Mouse (Mus musculus) urinary bladder, postnatal 14 days (tissue): ENCODE results near the gene Htr2a.

Source experiments
- DNase-seq: peaks from one replicate; pipeline ENCODE4 v3.0.0; 2021; ENCODE audit warnings: low spot score

The Htr2a gene

DNA sequence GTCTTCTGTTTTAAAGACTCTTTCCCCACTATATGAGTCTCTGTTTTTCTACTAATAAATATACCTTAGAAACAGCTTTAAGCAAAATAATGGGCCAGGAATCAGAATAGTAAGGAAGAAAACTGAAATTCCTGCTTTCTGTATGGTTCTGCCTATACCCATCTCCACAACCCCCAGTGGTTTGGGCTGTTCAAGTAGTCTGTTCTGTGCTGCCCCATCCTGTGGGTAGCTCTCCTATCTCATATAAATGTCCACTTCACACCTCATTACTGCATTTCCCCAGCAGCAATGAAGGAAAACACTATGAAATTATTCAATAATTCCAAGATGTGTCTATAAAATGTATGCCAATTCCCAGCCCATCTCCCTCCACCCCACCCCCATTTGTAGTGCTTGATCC lies 56.8 kb downstream of the Htr2a start:
- no peak for DNase-seq

DNA sequence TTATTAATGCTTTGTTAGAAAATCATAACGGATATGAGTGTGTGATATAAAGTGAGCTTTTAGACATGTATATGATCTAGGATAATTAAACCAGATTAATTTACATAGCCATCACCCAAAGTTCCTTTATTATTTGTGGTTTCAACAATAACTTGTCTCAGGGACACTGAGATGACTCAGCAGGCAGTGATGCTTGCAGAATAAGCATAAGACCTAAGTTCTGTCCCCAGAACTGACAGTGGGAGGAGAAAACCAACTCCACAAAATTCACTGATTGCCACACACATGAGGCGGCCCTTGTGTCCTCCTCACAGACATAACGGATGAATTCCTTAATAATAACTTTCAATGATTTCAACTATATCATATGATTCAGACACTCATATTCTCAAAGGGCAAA lies 58.6 kb downstream of the Htr2a start:
- no peak for DNase-seq

DNA sequence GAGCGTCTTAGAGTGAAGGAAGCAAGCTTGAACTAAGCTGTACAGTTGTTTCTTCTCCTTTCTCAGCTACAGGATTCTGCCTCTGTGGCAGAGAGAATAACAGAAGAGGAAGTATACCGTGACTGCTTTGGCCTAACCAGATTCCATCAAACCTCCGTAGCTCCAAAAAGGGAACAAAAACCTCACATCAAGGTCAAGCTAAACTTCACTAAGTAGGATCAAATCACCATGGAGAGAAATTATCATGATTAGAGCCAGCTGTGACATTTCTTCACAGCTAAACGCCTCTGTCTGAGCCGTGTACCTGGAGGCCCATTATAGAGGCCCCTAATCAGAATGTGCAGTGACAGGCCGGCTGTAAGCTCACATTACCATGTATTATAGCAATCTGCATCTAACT lies 63.3 kb downstream of the Htr2a start:
- no peak for DNase-seq

DNA sequence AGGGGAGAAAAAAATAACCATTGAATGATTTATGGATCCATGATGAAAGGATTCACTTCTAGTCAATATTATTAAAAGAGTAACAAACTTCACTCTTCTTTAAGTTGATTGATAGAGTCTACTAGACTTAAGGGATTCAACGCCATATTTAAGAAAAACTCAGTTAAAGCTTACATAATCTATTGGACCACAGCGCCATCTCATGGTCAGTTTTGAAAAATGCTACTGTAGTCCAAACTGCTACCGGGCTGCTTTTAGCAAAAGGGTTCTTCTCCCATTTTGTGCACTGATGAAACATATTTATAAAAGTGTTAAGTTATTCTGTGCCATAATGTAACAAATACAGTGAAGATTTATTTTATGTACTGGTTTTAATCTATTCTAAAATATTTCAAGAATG lies 68.4 kb downstream of the Htr2a start:
- DNase-seq, result peak; percentile 19

DNA sequence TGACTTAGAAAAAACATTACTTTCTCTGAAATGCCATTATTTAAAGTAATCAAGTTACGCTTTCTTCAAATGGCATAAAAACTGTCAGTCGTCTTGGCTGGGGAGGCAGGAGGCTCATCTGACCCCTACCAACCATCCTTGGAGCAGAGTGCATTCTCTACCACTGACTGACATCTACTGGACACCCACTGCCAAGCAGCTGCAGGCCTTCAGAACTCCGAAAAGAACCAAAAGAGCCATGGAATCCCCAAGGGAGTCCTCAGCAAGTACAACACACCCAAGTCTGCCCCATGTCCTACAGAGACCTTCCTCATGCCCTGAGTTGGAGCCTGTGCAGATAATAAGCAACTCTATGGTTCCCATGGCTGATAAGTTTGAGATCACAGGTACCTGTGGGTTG lies 82.9 kb downstream of the Htr2a start:
- no peak for DNase-seq

DNA sequence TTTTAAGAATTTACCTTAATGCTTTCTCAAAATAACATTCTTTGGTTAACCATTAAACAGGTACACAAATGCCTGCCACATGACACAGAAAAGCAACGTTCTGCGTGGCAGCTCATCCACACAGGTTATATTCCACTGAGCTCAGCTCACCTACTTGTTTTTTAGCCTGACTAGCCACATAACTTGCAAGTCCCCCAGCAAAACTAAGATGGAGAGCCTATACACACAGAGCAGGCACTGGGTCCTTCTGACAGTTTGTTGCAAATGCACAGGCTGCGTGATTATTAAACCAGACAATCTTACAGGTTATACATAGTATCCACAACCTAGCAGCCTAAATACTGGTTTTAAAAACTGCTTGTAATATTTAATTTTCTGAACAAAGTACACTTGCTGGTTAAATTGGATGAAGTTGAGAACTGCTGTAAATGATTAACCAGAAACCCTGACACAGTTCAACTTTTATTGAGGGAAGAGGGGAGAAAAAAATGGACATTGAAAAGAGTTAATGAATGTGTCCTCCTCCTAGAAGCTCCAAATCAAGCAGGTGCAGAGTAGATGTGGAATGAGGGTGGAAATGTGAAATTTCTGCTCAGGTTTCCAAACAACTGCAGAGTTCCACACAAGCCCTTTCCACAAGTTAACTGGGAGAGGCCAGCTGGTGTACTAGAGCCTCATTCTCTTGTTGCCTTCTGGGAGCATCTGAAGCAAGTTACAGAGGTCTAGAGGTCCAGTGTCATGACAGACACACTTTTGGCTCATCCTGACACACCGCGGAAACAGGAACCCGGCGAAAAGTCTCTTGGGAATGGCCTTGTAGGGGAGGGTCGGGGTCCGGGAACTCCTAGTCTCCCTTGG lies 90.8 kb downstream of the Htr2a start:
- no peak for DNase-seq

DNA sequence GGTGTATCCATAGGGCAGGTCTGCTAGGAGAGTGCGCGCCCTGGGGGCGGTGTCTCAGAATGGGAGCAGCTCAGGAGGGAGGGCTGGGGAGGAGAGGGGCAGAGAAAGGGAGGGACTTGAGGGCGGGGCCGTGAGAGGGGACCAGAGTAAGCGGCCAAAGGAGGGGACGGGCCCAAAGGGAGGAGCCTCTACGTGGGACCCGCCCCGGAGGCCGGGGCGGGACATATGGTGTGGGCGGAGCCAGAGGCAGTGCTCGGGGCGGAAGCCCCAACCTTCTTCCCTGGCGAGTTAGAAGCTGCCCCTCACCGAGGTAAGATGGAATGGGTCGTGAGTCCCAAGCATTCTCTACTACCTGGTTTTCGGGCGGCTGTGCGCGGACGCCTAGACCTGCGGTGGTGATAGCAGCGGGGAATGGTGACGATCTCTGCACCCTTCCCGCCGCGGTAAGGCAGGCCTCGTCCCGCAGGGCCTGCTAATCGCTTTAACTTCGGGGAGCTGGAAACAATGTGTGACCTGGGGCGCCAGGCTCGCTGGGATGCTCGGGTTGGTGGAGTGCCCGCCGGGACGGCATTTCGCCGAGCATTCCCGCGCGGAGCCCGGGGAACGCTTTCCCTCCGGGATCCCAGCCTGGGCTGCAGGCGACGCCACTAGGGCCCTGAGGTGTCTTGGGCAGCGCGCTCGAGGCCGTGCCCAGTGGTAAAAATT lies 91.6 kb downstream of the Htr2a start, which contains the start of gene Esd:
Esd (plus strand) TSS at position 219 of the 705 bp plus-strand sequence.
- peak; percentile 96 for DNase-seq

DNA sequence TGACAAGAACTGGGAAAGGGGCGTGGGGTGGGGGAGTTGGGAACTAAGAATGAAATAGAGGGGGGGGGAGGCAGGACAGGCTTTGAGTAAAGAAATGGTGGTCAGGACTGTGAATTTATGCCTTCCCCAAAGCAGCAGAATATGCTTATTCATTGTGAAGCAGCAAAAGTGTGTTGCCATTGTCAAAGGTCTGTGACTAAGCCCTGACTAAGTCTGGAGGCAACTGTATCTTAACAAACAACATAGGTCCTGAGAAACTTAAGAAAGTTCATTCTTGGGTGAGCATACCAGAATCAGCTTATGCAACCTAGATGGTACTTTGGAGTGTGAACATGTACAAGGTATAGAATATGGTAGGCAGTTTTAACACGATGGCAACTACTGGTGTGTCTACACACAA lies 92.8 kb downstream of the Htr2a start:
- no peak for DNase-seq

DNA sequence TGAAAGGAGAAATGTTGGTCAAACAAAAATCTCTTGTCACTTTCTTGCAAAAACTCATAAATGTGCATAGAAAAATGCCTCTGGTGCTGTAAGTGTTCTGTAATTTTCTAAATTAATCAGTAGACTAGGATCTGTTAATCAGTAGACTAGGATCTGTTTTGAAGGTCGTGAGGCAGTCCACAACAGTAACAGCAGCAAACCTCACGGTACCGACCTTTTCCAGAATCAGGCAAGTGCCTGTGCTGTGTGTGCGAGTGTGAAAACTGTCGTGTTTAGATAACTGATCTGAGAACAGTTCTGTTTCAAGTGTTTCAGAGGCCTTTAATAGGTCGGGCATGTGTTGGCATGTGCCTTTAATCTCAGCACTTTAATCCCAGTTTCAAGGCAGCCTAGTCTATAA lies 94.8 kb downstream of the Htr2a start:
- DNase-seq, result no peak

DNA sequence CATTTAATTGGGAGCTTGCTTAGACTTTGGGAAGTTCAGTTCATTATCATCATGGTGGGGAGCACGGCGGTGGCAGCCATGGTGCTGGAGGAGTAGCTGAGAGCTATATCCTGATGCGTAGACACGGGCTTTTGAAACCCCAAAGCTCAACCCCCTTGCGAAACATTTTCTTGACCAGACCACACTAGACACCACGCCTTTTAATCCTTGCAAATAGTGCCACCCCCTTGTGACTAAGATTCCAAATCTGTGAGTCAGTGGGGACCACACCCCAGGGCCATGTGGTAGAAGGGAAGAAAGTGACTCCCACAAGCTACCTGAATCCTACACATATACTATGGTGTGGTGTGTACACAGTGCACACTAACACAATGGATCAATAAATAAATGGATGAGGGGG lies 96.2 kb downstream of the Htr2a start:
- no peak for DNase-seq
